Mouse (Mus musculus): ENCODE measurements at regions not wholly inside any gene's neighbourhood (a gene's known extent, or its start where the extent isn't known, plus 50 kb on each side); places are given as distances from the start of the nearest gene placed in this dataset.
A peak's percentile ranks its signal among the peaks of the same experiment; 100 is the strongest.

DNA sequence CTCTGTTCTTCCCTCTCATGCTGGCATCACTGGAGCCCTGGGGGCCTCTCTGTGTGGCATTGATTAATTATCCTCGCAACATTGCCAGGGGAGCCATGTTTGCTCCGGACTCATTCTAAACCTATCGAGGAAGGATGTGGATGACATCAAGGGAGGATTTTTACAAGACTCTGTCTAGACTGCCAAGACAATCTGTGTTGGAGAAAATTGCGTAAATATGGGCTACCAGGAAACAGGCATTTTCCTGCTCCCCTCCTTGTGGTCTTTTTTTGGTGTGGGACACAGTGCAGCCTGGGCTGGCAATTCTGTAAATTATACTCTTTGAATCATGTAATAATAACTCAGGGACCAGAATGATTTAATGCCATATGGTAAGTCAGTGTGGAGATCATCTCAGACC, 114.5 kb upstream of the Ifne start:
- H3K4me1 ChIP-seq (ENCODE audit: control insufficient read depth, low read depth, low read length): no peaks in the 10 kb centered on the region
- WGBS (ENCODE audit: insufficient replicate concordance): 51% methylated on average over 4 of the region's 4 CpGs
- no peak overlapping the region for H3K4me3 ChIP-seq (ENCODE audit: low read depth, low read length)
- no peak overlapping the region for H3K27ac ChIP-seq (ENCODE audit: low read length)
- H3K9ac ChIP-seq (ENCODE audit: low read depth, low read length): no peak overlapping the region
- H3K27me3 ChIP-seq (ENCODE audit: control insufficient read depth, insufficient read depth, low read depth, low read length): no peaks in the 10 kb centered on the region
- H3K9me3 ChIP-seq (replicated peaks; ENCODE audit: control insufficient read depth, low read length): no peaks in the 10 kb centered on the region
- H3K4me2 ChIP-seq (ENCODE audit: low read depth, low read length): no peak overlapping the region
- ATAC-seq (ENCODE audit: low read depth): no peak
- H3K36me3 ChIP-seq (ENCODE audit: control insufficient read depth, insufficient read depth): no peaks in the 10 kb centered on the region

DNA sequence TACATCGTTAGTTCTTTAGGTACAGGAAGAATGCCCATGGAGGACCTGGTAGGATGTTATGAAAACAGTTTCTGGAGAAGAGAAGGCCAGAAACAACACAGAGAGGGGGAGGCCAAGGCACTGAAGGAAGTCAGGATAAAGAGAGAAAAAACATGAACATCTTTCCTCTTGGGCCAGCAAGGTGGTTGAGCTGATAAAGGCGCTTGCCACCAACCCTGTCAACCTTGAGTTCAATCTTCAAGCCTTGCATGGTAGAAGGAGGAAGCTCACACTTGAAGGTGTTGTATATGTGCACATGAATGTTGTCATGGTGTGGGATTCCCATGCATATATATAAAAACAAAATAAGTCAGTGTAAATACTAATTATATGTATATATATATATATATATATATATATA, 112.5 kb upstream of the Ifne start:
- no peaks in the 10 kb centered on the region for H3K4me1 ChIP-seq (ENCODE audit: control insufficient read depth, low read depth, low read length)
- no peak for ATAC-seq (ENCODE audit: low read depth)
- H3K4me3 ChIP-seq (ENCODE audit: low read depth, low read length): no peak overlapping the region
- no peaks in the 10 kb centered on the region for H3K27me3 ChIP-seq (ENCODE audit: control insufficient read depth, insufficient read depth, low read depth, low read length)
- no peak overlapping the region for H3K27ac ChIP-seq (ENCODE audit: low read length)
- no peaks in the 10 kb centered on the region for H3K36me3 ChIP-seq (ENCODE audit: control insufficient read depth, insufficient read depth)
- WGBS (ENCODE audit: insufficient replicate concordance): 59% methylated on average over 2 of the region's 2 CpGs
- no peak overlapping the region for H3K9ac ChIP-seq (ENCODE audit: low read depth, low read length)
- no peaks in the 10 kb centered on the region for H3K9me3 ChIP-seq (replicated peaks; ENCODE audit: control insufficient read depth, low read length)
- no peak overlapping the region for H3K4me2 ChIP-seq (ENCODE audit: low read depth, low read length)

DNA sequence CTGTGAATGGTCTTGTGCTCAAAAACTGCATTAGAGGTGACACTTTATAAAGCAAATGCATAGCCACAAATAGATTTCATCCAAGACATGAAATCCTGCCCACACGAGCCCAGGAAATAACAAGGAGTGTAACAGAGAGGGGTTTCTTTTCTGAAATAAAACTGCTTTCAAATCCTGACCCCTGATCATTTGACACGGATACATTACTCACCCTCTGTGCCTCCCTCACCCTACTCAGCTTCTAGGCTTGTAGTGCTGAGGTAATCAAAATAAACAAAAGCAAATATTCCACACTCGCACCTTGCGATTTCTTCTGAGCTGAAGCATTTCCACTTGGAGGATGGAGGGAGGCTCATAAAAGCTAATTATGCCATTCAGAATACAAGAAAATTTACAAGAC, 108.4 kb upstream of the Ifne start:
- Histone ChIP-seq H3K9ac (ENCODE audit: low read depth, low read length) (no peak overlapping the region), H3K36me3 (ENCODE audit: control insufficient read depth, insufficient read depth) (no peaks in the 10 kb centered on the region), H3K27me3 (ENCODE audit: control insufficient read depth, insufficient read depth, low read depth, low read length) (no peaks in the 10 kb centered on the region), H3K4me3 (ENCODE audit: low read depth, low read length) (no peak overlapping the region), H3K27ac (ENCODE audit: low read length) (no peak overlapping the region), H3K4me2 (ENCODE audit: low read depth, low read length) (no peak overlapping the region), H3K9me3 (replicated peaks; ENCODE audit: control insufficient read depth, low read length) (no peaks in the 10 kb centered on the region), H3K4me1 (ENCODE audit: control insufficient read depth, low read depth, low read length) (no peaks in the 10 kb centered on the region)
- 62% methylated on average over 4 of the region's 4 CpGs for WGBS (ENCODE audit: insufficient replicate concordance)
- ATAC-seq (ENCODE audit: low read depth): no peak

DNA sequence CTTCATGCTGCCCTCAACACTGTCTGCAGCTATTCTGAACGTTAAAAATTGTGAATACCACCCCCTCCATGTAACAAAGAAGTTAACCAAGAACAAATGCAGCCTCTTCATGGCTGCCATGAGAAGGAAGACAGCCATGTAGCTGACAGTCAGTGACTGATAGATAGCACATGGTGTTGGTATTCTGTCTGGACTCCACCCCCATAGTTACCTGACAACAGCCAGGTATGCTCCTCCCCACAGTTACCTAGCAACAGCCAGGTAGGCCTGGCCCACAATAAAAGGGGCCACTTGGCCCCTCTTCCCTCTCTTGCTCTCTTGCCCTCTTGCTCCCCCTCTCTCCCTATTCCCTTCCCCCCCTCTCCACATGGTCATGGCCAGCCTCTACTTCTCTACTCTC, 107.1 kb upstream of the Ifne start:
- Histone ChIP-seq H3K9ac (ENCODE audit: low read depth, low read length) (no peak overlapping the region), H3K36me3 (ENCODE audit: control insufficient read depth, insufficient read depth) (no peaks in the 10 kb centered on the region), H3K27me3 (ENCODE audit: control insufficient read depth, insufficient read depth, low read depth, low read length) (no peaks in the 10 kb centered on the region), H3K9me3 (replicated peaks; ENCODE audit: control insufficient read depth, low read length) (no peaks in the 10 kb centered on the region), H3K4me2 (ENCODE audit: low read depth, low read length) (no peak overlapping the region), H3K27ac (ENCODE audit: low read length) (no peak overlapping the region), H3K4me3 (ENCODE audit: low read depth, low read length) (no peak overlapping the region), H3K4me1 (ENCODE audit: control insufficient read depth, low read depth, low read length) (no peaks in the 10 kb centered on the region)
- no peak for ATAC-seq (ENCODE audit: low read depth)
- 59% methylated on average over 1 of the region's 1 CpGs for WGBS (ENCODE audit: insufficient replicate concordance)

DNA sequence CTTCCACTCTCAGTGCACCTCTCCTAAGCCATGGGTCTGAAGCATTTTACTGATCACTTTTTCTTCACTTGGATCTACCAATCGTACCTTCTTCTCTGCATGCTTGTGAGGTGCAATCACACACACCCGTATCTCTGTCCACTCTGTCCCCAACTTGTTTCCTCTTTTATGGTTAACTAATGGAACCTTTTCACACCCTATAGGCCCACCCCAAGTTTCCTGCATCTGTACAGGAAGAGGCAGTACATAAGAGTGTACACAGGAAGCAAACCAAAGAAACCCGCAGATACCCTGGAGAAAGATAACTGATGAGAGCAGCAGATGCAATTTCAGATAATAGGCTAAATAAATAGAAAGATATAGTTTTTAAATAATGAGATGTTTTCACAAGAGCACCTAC, 102.5 kb upstream of the Ifne start:
- ATAC-seq (ENCODE audit: low read depth): no peak
- Histone ChIP-seq H3K4me2 (ENCODE audit: low read depth, low read length) (no peak overlapping the region), H3K27ac (ENCODE audit: low read length) (no peak overlapping the region), H3K27me3 (ENCODE audit: control insufficient read depth, insufficient read depth, low read depth, low read length) (no peaks in the 10 kb centered on the region), H3K9ac (ENCODE audit: low read depth, low read length) (no peak overlapping the region), H3K36me3 (ENCODE audit: control insufficient read depth, insufficient read depth) (no peaks in the 10 kb centered on the region), H3K4me3 (ENCODE audit: low read depth, low read length) (no peak overlapping the region), H3K4me1 (ENCODE audit: control insufficient read depth, low read depth, low read length) (no peaks in the 10 kb centered on the region), H3K9me3 (replicated peaks; ENCODE audit: control insufficient read depth, low read length) (no peaks in the 10 kb centered on the region)
- WGBS (ENCODE audit: insufficient replicate concordance): 18% methylated on average over 3 of the region's 3 CpGs

DNA sequence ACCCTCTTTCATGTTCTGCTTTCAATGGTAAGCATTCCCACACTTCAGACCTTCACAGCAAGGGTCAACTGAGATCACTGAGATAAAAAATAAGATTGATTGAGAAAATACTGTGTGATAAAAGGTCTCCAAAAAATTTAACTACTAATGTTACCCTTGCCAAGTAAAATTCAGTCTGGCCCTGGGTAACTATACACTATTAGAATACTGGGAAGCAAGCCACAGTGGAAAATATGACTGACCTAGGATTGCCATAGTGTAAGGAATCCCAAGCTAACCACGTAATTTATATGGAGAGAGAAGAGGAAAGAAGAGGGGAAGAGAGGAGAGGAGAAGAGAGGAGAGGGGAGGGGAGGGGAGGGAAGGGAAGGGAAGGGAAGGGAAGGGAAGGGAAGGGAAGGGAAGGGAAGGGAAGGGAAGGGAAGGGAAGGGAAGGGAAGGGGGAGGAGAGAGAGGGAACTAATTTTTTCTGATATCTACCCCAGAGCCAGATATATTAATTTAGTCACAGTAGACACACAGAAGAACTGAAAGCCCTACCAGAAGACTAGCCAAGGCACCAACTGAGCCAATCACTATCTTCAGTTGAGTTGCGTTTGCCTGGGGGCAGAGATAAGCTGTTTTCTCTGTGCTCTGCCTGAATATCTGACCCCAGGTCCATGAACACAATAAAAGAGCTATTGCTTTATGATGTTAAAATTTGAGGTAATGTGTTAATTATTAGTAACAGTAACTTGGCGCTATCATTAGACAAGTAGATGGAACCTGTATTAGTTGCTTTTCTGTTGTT, 97.3 kb upstream of the Ifne start:
- whole genome bisulfite sequencing (ENCODE audit: insufficient replicate concordance): 35% methylated on average over 3 of the region's 3 CpGs
- Histone ChIP-seq H3K36me3 (ENCODE audit: control insufficient read depth, insufficient read depth) (no peaks in the 10 kb centered on the region), H3K4me2 (ENCODE audit: low read depth, low read length) (no peak overlapping the region), H3K4me1 (ENCODE audit: control insufficient read depth, low read depth, low read length) (no peaks in the 10 kb centered on the region), H3K4me3 (ENCODE audit: low read depth, low read length) (no peak overlapping the region), H3K27ac (ENCODE audit: low read length) (no peak overlapping the region), H3K9ac (ENCODE audit: low read depth, low read length) (no peak overlapping the region), H3K27me3 (ENCODE audit: control insufficient read depth, insufficient read depth, low read depth, low read length) (no peaks in the 10 kb centered on the region), H3K9me3 (replicated peaks; ENCODE audit: control insufficient read depth, low read length) (no peaks in the 10 kb centered on the region)
- ATAC-seq (ENCODE audit: low read depth): peak; percentile 59

DNA sequence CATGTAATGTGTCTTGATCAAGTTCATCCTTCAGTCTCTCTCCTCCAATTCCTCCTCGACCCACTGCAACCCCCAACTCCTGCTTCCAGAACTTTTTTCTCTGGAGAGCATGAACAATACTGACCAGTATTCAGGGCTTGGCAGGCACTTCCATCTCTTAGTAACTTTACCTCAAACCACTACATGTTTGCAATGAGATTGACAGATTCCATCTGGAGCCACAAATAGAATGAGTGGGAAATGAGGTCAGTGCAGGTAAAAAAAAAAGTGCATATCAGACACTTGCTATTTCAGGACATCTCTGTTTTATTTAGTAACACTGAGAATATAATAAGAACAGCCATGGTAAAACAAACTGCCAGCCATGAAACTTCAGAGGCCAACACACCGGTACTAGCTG, 94.5 kb upstream of the Ifne start:
- WGBS (ENCODE audit: insufficient replicate concordance): 62% methylated on average over 2 of the region's 2 CpGs
- no peak overlapping the region for H3K9ac ChIP-seq (ENCODE audit: low read depth, low read length)
- no peak overlapping the region for H3K4me2 ChIP-seq (ENCODE audit: low read depth, low read length)
- no peaks in the 10 kb centered on the region for H3K9me3 ChIP-seq (replicated peaks; ENCODE audit: control insufficient read depth, low read length)
- no peak for ATAC-seq (ENCODE audit: low read depth)
- no peaks in the 10 kb centered on the region for H3K36me3 ChIP-seq (ENCODE audit: control insufficient read depth, insufficient read depth)
- H3K27me3 ChIP-seq (ENCODE audit: control insufficient read depth, insufficient read depth, low read depth, low read length): no peaks in the 10 kb centered on the region
- no peak overlapping the region for H3K4me3 ChIP-seq (ENCODE audit: low read depth, low read length)
- H3K4me1 ChIP-seq (ENCODE audit: control insufficient read depth, low read depth, low read length): peaks cover under 1% of the 10 kb centered on the region; the same call in 1 of the 2 replicates
- no peak overlapping the region for H3K27ac ChIP-seq (ENCODE audit: low read length)

DNA sequence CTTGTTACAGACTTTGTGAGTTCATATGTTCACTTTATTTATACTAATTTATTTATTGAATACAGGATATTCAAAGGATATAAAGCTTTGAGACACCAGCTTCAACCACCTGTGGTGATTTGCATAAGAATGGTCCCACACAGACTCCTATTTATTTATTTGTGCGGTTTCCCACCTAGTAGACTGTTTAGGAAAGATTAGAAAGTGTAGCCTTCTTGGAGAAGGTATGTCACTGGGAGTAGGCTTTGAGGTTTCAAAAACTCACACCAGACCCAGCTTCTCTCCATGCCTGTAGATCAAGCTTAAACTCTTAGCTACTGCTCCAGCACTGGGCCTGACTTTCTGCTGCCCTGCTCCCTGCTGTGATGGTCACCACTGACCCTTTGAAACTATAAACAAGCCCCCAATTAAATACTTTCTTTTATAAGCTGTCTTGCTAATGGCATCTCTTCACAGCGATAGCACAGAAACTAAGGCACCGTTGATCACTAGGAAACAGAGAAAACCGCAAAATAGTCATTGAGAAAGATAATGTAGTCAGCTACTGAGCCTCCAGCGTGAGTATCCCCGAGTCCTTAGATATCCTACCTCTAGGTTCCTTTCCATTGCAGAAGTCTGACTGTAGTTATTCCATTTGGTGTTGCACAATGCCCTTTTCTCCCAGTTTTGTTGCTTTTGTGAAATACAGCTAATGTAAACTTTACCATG, 89.3 kb upstream of the Ifne start:
- H3K9ac ChIP-seq (ENCODE audit: low read depth, low read length): no peak overlapping the region
- H3K4me2 ChIP-seq (ENCODE audit: low read depth, low read length): peak overlapping the region; percentile 28
- H3K9me3 ChIP-seq (replicated peaks; ENCODE audit: control insufficient read depth, low read length): no peaks in the 10 kb centered on the region
- ATAC-seq (ENCODE audit: low read depth): peak; percentile 68
- H3K4me1 ChIP-seq (ENCODE audit: control insufficient read depth, low read depth, low read length): peaks cover 3% of the 10 kb centered on the region; the same call in 1 of the 2 replicates
- no peaks in the 10 kb centered on the region for H3K27me3 ChIP-seq (ENCODE audit: control insufficient read depth, insufficient read depth, low read depth, low read length)
- WGBS (ENCODE audit: insufficient replicate concordance): 19% methylated on average over 6 of the region's 6 CpGs
- no peaks in the 10 kb centered on the region for H3K36me3 ChIP-seq (ENCODE audit: control insufficient read depth, insufficient read depth)
- H3K4me3 ChIP-seq (ENCODE audit: low read depth, low read length): no peak overlapping the region
- H3K27ac ChIP-seq (ENCODE audit: low read length): no peak overlapping the region

DNA sequence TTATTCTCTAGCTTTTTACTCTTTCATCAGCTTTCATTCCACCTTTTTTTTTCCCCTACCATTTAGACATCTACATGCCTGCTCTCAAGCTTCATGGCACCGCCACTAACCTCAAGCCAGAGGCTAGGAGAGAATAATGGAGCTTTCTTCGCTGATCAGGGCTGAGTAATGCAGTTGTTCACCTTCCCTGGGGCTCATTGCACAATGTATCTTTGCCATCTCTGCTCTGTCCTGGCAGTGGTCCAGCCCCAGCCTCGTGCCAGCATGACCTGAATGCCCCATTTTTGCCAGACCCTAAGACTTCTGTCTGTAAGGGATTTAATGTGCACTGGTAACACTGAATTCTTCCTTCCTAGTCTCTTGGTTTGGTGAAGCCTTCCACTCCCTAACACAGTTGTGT, 79.6 kb upstream of the Ifne start:
- H3K36me3 ChIP-seq (ENCODE audit: control insufficient read depth, insufficient read depth): no peaks in the 10 kb centered on the region
- no peaks in the 10 kb centered on the region for H3K27me3 ChIP-seq (ENCODE audit: control insufficient read depth, insufficient read depth, low read depth, low read length)
- H3K4me1 ChIP-seq (ENCODE audit: control insufficient read depth, low read depth, low read length): no peaks in the 10 kb centered on the region
- H3K9me3 ChIP-seq (replicated peaks; ENCODE audit: control insufficient read depth, low read length): no peaks in the 10 kb centered on the region
- no peak overlapping the region for H3K9ac ChIP-seq (ENCODE audit: low read depth, low read length)
- H3K27ac ChIP-seq (ENCODE audit: low read length): no peak overlapping the region
- H3K4me2 ChIP-seq (ENCODE audit: low read depth, low read length): no peak overlapping the region
- 55% methylated on average over 3 of the region's 3 CpGs for WGBS (ENCODE audit: insufficient replicate concordance)
- no peak for ATAC-seq (ENCODE audit: low read depth)
- H3K4me3 ChIP-seq (ENCODE audit: low read depth, low read length): no peak overlapping the region
